Mouse (Mus musculus): ENCODE data around the gene Apoa4.

The Apoa4 gene

DNA sequence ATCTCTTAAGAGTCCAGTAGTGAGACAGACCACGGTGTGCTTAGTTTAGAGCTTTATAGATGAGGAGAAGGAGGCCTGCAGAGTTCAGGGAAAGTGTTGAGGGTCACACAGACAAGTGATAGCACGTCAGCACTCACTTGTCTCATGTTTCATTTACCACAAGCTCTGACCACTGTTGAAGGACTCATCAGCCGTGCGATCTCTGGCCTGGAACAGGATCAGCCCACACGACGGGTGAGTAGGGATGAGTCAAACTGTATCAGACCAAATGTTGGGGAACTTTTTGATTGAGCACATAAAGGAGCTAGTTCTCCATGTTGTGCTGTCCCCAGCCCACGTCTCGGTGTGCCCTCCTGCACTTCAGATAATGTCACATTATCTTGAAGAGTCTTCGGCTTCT, 34.0 kb downstream of the Apoa4 start:
- DNase-seq, result no peak

DNA sequence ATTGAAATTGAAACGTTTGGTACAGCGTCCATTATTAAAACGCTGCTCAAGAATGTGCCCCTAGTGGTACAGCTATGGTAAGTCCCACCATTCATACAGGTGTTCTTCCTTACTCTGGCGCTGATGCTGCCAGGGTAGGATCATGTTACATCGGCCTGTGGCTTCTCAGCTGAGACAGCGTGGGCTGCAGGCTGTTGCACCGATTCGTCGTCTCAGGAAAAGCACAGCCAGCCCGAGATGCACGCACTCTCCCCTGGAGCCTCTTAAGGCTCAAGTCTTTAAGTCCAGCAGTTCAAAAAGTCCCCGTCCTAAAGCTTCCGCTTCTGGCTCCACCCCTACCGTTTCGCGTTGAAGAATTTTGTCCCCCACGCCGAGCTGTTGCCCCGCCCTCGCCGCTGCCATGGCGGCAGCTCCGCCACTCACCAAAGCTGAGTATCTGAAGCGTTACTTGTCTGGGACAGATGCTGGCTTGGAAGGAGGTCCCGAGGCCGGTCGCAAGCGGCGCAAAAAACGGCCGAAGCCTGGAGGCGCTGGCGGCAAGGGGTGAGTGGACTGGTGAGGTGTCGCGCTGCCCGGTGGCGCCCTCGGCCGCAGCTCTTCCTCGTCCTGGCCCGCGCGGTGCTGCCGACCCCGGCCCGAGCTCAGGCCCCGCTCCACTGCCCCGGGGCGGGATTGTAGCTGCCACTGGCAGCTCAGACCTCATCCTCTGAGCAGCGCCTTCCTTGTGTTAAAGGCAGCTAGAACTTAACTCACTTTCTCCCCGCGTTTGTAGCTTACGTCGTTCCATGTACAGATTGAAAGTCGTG, 42.3 kb downstream of the Apoa4 start, which contains the start of gene Bud13:
Gene Bud13, plus strand, starts transcription at position 378 of the 806 bp plus-strand sequence.
- DNase-seq, result peak; percentile 96
